Mouse (Mus musculus) olfactory bulb, adult 2 months (tissue): Measurements from ENCODE around the gene Dusp5.

ENCODE experiments used
- CTCF ChIP-seq: fragments of 200-500 bp; IDR thresholded peaks from 2 replicates; pipeline ENCODE4 v1.5.1; 2012; ENCODE audit warnings: low read depth, mild to moderate bottlenecking, low read length, moderate library complexity; ENCODE audit not compliant: insufficient read depth
- POLR2A ChIP-seq: fragments of 200-500 bp; IDR thresholded peaks from 2 replicates; pipeline ENCODE4 v1.6.1; 2012; ENCODE audit warnings: mild to moderate bottlenecking, low read depth, low read length, moderate library complexity; ENCODE audit not compliant: insufficient read depth

DNA sequence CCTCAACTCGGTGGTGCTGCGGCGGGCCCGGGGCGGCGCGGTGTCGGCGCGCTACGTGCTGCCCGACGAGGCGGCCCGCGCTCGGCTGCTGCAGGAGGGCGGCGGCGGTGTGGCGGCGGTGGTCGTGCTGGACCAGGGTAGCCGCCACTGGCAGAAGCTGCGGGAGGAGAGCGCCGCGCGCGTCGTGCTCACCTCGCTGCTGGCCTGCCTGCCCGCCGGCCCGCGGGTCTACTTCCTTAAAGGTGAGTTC, 471 bp downstream of the Dusp5 start:
- TF ChIP-seq POLR2A (no peak), CTCF (no peak)
